Mouse (Mus musculus): ENCODE data around the gene Hist2h3b.
"Not testable (repeated sequence)": the region's sequence is repeated elsewhere in the genome, so short reads cannot be mapped to it uniquely, and the experiment has no call there.

Hist2h3b gene

DNA sequence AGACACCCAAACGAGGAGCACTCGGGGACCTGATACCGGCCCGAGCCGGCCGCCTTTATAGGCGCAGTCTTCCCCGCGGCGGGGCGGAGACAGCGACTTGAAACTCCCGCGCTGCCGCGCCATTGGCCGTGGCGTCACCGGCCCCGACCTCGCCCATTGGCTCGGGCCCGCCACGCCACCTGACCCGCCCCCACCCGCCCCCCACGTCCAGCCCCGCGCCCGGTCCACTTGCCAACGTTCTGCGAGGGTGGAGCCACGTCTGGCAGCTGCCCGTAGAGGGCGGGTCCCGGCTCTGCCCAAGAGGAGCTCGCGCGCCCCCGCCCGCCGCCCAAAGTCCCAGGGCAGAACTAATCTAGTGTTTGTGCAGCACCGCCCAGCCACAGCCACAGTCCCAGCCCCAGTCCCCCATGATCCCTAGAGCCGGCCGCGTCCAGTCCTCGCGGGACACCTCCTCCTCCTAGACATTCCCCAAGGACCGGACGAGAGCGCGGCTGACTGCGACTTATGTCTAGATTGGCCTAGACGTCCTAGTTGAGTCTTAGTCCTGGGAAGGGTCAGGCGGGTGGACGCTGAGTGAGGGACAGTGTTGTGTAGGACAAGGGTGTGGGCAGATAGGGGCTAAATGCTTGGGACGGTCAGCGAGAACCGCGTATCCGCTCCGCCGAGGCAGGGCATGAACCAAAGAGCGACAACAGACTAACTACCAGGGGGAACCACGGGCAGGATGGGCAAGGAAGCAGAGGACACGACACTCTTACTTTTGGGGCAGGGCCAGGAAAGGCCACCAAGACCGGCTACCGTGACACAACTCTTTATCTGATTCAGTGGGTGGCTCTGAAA is 29.3 kb upstream of the Hist2h3b start, which contains the start of gene Hist2h3c2:
Gene Hist2h3c2, minus strand, starts transcription at position 174 of the 840 bp plus-strand sequence.
- not testable (repeated sequence) for DNase-seq (ENCODE audit: low spot score)

DNA sequence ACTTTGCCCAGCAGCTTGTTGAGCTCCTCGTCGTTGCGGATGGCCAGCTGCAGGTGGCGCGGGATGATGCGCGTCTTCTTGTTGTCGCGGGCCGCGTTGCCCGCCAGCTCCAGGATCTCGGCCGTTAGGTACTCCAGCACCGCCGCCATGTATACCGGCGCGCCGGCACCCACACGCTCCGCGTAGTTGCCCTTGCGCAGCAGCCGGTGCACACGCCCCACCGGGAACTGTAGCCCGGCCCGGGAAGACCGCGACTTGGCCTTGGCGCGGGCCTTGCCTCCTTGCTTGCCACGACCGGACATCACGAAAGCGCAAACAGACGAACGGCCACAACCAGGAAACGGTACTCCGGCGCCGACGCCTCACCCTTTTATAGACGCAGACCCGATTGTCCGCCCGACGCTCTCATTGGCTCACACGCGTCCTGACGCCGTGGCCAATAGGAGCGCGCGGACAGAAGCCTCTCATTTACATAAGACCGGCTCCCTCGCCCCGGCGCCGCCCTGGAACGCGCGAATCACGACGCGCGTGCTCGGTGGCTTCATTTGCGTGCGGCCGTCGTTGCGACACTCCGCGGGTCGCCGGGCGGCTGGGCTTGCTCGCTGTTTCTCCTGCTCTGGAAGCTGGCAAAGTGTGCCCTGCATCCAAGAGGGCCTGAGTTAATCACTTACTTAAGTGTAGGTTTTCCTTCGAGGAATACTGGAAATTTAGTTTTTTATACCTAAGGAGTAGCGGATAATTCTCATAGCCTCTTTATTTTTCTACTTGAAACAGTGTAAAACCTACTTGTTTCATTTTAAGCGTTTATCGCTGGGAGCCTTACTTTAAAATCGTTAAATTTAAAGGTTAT is 28.3 kb upstream of the Hist2h3b start, which contains the start of gene Hist2h2aa2:
Gene Hist2h2aa2, minus strand, starts transcription at position 328 of the 850 bp plus-strand sequence.
- DNase-seq (ENCODE audit: low spot score): peak; percentile 94

DNA sequence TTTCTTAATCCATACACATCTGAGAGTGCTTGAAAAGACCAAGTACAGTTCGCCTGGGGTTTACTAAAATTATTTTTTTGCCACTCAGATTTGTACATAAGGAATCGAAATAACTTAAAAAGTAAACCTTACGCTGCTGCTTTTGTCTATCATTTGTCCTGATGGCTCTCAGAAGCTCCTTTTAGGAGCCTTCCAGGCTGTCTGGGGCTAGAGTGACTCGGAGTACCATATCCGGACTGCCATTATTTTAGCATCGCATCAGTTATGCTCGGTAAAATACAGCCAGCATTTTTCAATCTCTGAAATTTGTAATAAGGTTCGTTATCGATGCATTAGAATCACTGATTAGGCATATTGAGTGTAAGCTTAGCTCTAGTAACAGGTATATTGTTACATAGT is 27.7 kb upstream of the Hist2h3b start:
- no peak for DNase-seq (ENCODE audit: low spot score)

DNA sequence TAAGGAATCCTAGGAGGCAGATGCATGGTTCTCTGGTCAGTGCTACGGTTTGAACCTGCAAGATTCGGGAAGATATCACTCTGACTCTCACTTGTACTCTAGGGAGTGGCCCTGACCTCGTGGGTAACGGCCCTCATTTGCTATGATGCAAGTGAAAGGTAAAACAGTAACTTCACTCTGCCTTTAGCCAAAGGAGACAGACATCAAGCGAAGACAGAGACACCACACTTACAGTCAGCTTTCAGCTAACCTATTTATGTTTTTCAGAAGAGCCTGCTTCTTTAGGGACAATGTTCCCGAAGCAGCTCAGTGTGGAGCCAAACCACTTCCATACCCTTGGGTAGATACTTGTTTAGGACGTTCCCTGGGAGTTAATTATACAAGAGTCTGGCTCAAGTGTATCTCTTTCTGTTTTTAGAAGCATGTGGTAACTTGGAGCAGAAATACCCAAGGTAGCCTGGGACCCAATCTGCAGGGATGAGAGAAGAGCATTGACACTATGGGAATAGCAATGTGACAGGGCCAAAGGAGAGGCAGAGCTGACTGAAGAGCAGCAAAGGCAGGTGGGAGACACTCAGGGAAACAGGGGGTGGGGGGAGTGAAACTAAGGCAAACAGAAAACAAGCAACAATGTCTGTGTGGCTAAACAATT is 24.4 kb upstream of the Hist2h3b start:
- no peak for DNase-seq (ENCODE audit: low spot score)

DNA sequence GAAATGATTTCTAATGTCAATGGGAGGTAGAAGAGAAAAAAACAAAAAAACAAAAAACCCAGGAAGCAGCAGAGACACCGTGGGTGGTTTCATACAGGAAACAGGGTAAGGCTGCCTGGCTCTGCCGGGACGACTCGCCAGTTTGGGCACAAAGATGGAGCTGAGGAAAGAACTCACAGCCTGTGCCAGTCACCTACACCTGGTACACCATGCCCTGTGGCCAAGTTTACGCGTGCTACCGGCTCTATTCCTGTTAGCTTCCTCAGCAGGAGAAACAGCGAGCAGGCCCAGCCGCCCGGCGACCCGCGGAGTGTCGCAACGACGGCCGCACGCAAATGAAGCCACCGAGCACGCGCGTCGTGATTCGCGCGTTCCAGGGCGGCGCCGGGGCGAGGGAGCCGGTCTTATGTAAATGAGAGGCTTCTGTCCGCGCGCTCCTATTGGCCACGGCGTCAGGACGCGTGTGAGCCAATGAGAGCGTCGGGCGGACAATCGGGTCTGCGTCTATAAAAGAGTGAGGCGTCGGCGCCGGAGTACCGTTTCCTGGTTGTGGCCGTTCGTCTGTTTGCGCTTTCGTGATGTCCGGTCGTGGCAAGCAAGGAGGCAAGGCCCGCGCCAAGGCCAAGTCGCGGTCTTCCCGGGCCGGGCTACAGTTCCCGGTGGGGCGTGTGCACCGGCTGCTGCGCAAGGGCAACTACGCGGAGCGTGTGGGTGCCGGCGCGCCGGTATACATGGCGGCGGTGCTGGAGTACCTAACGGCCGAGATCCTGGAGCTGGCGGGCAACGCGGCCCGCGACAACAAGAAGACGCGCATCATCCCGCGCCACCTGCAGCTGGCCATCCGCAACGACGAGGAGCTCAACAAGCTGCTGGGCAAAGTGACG is 23.2 kb upstream of the Hist2h3b start, which contains the start of gene Hist2h2aa1:
Gene Hist2h2aa1, plus strand, starts transcription at position 495 of the 884 bp plus-strand sequence.
- DNase-seq (ENCODE audit: low spot score): peak; percentile 83

DNA sequence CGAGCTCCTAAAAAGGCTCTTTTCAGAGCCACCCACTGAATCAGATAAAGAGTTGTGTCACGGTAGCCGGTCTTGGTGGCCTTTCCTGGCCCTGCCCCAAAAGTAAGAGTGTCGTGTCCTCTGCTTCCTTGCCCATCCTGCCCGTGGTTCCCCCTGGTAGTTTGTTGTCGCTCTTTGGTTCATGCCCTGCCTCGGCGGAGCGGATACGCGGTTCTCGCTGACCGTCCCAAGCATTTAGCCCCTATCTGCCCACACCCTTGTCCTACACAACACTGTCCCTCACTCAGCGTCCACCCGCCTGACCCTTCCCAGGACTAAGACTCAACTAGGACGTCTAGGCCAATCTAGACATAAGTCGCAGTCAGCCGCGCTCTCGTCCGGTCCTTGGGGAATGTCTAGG is 22.4 kb upstream of the Hist2h3b start:
- not testable (repeated sequence) for DNase-seq (ENCODE audit: low spot score)

DNA sequence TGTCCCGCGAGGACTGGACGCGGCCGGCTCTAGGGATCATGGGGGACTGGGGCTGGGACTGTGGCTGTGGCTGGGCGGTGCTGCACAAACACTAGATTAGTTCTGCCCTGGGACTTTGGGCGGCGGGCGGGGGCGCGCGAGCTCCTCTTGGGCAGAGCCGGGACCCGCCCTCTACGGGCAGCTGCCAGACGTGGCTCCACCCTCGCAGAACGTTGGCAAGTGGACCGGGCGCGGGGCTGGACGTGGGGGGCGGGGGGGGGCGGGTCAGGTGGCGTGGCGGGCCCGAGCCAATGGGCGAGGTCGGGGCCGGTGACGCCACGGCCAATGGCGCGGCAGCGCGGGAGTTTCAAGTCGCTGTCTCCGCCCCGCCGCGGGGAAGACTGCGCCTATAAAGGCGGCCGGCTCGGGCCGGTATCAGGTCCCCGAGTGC is 22.0 kb upstream of the Hist2h3b start, which contains the start of gene Hist2h3c1:
Gene Hist2h3c1, plus strand, starts transcription at position 259 of the 430 bp plus-strand sequence.
- DNase-seq (ENCODE audit: low spot score): not testable (repeated sequence)

DNA sequence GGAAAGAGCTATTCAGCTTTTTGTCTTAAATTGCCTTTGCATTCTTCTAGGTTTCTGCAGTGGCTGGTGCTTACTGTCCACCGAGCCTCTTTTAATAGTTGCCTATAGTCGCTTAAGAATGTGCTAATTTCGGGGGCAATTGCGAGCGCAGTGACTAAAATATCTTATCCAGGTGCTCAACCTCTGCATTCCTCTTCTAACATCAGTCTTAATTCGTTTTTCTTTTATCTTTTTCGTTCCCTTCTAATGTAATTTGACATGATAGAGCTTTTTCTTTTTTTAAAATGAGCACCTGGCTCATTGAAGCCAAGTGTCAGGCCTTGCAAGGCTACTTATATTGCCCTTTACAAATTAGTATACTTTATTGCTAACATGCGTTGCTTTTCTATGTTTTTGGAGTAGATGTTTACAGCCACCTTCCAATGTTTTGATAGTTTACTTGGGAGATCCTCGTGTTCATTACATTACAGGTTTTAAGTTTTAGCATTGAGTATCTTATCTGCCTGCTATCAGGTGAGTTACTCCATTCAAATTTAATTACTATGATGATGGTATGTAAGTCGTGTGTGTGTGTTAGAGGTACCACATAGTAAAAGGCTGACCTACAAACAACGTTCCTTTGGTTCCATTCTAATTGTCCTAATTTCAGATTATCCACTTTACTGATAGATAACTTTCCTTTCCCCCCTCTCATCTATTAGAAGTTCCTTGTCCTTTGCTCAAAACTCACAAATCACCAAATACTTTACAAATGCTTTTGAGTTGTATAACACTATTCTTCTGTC is 20.9 kb upstream of the Hist2h3b start:
- DNase-seq (ENCODE audit: low spot score): no peak

DNA sequence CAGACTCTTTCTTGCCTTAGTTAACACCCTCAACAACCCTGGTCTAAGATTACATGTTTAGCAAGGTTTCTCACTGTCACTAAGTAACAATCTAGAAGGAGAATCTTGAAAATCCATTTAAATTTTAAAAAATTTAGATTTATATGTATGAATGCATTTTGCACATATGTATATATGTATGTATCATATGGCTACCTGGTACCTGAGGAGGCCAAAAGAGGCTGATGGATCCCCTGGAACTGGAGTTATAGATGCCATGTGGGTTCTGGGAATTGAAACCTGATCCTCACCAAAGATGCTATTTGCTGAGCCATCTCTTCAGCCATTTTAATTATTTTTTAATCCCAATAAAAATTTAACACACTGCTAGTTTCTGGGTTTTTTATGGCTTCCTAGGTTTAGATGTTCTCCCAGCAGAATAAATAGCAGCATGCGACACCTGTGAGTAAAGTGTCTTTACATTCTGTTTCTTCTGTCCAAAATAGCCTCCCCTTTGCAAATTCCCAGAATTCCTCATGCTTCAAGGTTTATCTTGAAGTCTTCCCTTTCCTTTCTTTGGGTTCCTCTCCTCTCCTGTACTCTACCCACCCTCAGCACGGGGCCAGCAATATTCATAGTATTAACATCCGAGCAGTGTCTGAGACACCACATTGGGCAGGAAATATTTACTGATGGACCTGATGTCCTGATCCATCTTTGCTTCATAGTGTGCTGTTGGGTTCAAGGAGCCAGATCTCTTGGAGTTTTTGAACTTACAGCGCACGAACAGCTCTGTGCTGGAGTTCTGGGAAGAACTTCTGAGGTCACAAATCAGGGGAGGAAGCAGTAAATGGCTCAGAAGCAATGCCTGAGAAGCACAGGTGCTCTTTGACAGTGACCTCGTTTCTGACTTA is 20.1 kb upstream of the Hist2h3b start:
- DNase-seq (ENCODE audit: low spot score): no peak

DNA sequence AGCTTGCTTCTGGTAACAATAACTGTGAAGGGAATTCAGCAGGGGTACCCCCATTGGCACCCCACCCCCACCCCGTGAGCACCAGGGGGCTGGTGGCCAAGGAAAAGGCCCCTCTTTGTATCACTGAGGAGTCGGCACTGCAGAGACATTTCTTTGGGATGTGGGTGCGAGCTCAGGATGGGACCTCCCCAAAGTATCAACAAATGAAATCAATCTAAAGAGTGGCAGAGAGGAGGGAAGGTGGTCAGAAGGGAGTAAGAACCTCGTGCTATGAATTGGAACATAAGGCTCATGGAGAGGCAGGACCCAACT is 19.5 kb upstream of the Hist2h3b start:
- no peak for DNase-seq (ENCODE audit: low spot score)

DNA sequence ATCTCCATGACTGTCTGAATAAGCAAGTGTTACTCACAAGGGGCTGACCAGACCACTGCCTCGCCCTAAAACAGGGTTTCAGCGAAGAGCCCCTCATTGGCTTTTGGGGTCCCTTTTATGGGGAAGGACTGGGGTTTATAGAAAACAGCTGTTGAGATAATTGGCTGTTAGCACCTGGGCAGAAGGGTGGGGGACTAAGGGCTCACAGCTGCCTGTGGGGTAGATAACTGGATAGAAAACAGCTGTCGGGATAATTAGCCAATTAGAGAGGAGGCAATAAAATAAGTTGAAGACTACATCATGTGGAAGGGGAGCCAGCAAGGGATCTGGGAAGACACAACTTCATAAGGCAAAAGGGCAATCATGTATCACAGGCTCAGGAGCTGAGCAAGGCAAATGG is 17.6 kb upstream of the Hist2h3b start:
- DNase-seq (ENCODE audit: low spot score): no peak

DNA sequence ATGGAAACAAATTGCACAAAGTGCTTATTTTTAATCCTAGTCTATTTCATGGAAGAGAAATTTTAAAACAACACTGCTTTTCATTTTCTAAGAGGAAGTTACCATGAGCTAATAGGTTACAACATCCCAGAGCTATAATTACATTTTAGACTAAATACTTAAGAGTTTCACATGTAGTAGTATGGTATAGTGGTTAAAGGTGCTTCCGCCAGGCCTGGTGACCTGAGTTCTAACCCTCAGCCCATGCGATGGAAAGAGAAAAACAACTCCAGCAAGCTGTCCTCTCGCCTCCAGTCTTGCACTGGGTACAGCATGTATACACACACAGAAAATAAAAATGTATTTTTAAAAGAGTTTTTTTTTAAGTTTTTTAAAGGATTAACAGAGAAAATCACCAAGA is 16.7 kb upstream of the Hist2h3b start:
- DNase-seq (ENCODE audit: low spot score): no peak

DNA sequence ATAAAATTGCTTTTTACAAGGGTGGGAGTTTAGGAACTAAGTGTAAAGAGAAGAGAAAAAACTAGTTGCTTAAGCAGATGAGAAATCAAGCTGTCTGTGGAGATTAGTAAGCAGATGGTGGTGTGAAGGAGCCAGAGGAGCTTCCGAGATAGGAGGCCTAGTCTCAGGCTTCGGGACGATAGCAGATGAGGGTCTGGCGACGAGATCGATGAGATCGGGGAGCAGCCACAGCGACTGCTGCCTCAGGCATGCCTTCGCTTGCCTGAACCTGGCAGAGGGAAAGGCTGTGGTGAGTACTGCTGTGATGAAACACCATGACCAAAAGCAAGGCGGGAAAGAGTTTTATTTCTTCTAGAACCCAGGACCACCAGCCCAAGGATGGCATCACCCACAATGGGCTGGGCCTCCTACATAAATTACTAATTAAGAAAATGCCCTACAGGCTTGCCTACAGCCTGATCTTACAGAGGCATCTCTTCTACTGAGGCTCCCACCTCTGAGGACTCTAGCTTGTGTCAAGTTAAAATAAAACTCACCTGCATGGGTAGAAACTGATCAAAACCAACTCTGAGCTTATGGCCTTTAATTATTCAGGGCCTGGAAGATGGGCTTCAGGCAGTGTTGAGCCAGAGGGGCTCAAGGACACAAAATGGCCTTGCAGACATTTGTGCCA is 13.6 kb upstream of the Hist2h3b start:
- DNase-seq (ENCODE audit: low spot score): peak; percentile 70

DNA sequence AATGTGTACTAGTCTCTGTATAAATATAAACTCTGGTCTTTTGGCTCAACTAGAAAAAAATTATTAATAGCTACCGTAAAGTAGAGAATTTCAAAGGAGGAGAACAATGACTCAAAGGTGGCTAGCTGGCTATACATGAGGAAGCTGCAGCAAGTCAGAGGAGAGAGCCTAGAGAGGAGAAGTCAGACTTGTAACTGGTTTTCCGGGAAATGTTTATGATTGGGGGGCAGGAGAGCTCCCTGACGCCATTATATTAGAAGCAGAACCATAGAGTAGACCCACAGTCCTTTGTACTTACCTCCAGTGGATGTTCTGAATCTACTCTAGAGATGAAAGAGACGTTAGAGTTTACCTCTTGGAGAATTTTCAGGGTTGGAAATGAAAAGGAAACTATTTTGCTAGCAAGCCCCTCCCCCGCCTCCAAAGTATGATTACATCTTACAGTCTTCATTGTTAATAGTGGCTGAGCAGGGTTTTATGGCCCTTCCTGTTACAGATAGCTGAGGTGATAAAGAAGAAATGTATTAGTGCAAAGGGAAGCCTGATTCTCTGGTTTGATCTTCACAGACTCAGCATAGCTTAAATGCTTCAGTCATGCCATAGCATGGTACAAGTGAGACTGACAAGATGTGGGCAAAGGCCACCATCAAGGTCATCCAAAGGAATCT is 12.4 kb upstream of the Hist2h3b start:
- DNase-seq (ENCODE audit: low spot score): no peak

DNA sequence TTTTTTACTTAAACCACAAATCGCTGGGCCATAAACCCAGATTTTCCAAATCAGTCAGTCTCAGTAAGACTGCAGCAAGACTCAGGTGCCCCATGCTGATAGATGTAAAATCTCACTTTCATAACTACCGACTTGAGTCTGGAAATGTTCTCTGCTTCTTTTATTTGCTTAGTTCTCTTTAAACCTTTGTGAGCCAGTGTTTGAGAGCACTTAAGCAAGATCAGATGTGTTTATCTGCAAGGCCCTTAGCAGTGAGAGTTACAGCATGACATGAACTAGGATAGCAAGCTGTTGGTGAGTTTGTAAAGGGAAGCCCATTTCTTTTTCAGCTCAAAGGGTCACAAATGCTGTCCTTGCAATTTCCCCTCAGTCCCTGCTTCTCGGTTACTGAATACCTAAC is 11.3 kb upstream of the Hist2h3b start:
- no peak for DNase-seq (ENCODE audit: low spot score)

DNA sequence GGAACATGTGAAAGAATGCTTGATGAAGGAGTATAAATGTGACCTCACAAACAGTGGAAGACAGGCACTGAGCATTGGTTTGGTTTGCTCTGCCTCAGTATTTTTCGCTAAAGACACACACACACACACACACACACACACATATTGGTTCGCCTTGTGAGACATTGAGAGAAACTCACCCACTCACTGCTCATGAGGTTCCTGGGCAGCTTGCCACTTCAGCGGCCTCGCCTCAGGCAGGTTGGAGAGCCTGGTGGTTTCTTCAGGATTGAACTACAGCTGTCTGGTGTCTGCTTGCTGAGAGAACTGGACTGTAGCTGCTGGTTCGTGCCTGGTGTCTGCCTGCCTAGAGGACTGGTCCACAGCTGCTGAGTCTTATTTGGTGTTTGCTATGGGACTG is 8.2 kb upstream of the Hist2h3b start:
- no peak for DNase-seq (ENCODE audit: low spot score)

DNA sequence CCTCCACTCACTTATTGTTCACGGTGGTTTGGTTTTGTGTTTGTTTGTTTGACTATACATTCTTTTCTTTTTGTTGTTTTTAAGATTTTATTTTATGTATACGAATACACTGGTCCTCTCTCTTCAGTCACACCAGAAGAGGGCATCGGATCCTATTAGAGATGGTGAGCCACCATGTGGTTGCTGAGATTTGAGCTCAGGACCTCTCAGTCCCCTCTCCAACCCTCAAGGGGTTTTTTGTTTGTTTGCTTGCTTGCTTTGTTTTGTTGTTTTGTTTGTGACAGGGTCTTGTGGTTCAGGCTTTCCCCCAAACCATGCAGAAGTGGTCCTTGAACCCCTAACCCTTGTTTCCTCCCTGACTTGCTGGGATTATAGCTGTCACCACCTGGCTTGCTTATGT is 6.8 kb upstream of the Hist2h3b start:
- no peak for DNase-seq (ENCODE audit: low spot score)

DNA sequence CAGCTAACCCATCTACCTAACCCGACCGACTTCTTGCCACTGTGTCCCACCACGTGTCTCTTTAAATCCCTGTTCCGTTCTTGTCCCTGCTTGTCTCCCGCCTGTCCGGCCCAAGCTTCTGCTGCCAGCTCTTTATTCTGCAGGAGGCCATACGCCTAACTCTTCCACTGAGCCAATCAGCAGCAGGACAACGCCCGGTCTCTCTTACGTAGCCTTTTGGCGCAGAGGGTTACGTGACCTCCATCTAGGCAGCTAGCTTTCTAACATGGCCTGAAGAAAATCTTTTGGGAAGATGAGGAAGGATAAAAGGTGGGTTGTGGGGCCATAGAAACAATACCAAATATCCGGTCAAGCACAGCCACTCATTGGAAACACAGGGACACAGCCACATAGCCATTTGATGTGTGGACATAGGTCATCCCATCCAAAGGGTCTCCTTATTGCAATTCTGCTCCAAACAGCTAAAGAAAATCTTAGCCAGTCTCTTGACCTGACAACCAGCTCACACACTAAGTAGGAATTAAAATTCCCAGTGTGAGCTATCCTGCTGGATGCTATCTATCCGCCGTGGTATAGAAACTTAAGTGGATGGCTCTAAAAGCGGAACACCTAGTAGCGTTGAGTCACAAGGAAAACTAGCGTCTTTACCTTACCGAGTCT is 6.1 kb upstream of the Hist2h3b start:
- peak; percentile 89 for DNase-seq (ENCODE audit: low spot score)

All from urinary bladder, postnatal 14 days (tissue).